Mouse (Mus musculus): Measurements from ENCODE around the gene Neurod1.

GRCm38 (mm10) chr2:79457932-79458331 is 1.4 kb upstream of the Neurod1 start:
- no peak for TF ChIP-seq ZNF384 (IDR thresholded peaks at IDR 0.05; ENCODE audit: low read depth, low read length)
- TF ChIP-seq MAZ (IDR thresholded peaks at IDR 0.05; ENCODE audit: low read depth, low read length) = no peak
- TF ChIP-seq EP300 (IDR thresholded peaks at IDR 0.05; ENCODE audit: low read depth in 1 of 2, low read length in 2 of 2) = no peak
- no peak for TF ChIP-seq ELF1 (IDR thresholded peaks at IDR 0.05; ENCODE audit: low read depth, low read length)
- TF ChIP-seq POLR2AphosphoS2 (IDR thresholded peaks at IDR 0.05; ENCODE audit: low read length) = no peak
- no peak for TF ChIP-seq CTCF (IDR thresholded peaks at IDR 0.05 in 2 of 3, conservative IDR thresholded peaks at IDR 0.05 in 1 of 3; ENCODE audit: control insufficient read depth in 1 of 3, insufficient read depth in 1 of 3, low read depth in 2 of 3, low read length in 3 of 3, poor library complexity in 1 of 3, severe bottlenecking in 1 of 3)
- no peak for TF ChIP-seq MEF2A (IDR thresholded peaks at IDR 0.05; ENCODE audit: extremely low read depth, insufficient replicate concordance, low read depth, low read length, poor library complexity, severe bottlenecking)
- no peak for TF ChIP-seq POLR2A (IDR thresholded peaks at IDR 0.05; ENCODE audit: control insufficient read depth in 1 of 2, insufficient read depth in 1 of 2, low read depth in 1 of 2, low read length in 2 of 2, poor library complexity in 1 of 2)
- TF ChIP-seq CHD2 (IDR thresholded peaks at IDR 0.05; ENCODE audit: low read length) = no peak
- no peak for TF ChIP-seq ZC3H11A (IDR thresholded peaks at IDR 0.05; ENCODE audit: low read depth, low read length)
- no peak for TF ChIP-seq HCFC1 (IDR thresholded peaks at IDR 0.05; ENCODE audit: low read depth, low read length)
- TF ChIP-seq TCF12 (IDR thresholded peaks at IDR 0.05; ENCODE audit: low read depth, low read length) = no peak
- no peak for TF ChIP-seq JUND (IDR thresholded peaks at IDR 0.05; ENCODE audit: low read depth, low read length)
- TF ChIP-seq UBTF (IDR thresholded peaks at IDR 0.05; ENCODE audit: borderline replicate concordance, insufficient read depth, low read depth, low read length) = no peak
